8 mouse cellular contexts compared by ENCODE assay signal in the genomic region with DNA sequence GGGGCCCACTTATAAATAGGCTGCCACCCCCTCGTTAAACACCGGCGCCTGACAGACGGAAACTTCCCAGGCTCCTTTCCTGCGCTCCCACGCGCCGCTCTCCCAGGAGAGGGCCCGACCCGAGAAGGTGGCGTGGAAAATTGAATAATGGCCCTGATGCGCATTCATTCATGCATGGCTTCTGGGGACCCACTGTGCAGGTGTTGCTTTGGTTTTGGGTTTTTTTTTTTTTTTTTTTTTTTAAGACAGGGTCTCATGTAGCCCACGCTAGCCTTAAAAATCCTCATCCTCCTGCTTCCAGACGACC. TPM values are rescaled to one million over a fixed set of nuclear protein-coding genes. Genes with fewer than 3 reads are reported as not detected.
A peak's percentile ranks its signal among the peaks of the same experiment; 100 is the strongest.
DNase-seq lines count a peak whose midpoint lies in the region; ATAC-seq lines count a peak whose summit lies in the region.

No protein-coding gene starts in this region.

- H3K27ac ChIP-seq in forebrain, embryonic 10.5 days = peak overlapping the region; percentile 82
- H3K27ac ChIP-seq in limb, embryonic 12.5 days = no peak overlapping the region
- H3K27ac ChIP-seq in neural tube, embryonic 14.5 days (ENCODE audit: low read depth, low read length) = no peak overlapping the region

- WGBS in forebrain, embryonic 10.5 days = under 1% methylated on average over 14 of the region's 14 CpGs
- WGBS in limb, embryonic 12.5 days = under 1% methylated on average over 14 of the region's 14 CpGs
- 0% methylated on average over 14 of the region's 14 CpGs for WGBS in neural tube, embryonic 14.5 days

- peaks cover 39% of the 10 kb centered on the region for H3K4me1 ChIP-seq in forebrain, embryonic 10.5 days
- H3K4me1 ChIP-seq in limb, embryonic 12.5 days (replicated peaks) = peaks cover 28% of the 10 kb centered on the region
- H3K4me1 ChIP-seq in neural tube, embryonic 14.5 days (ENCODE audit: control insufficient read depth, insufficient read depth, low read length) = peaks cover 4% of the 10 kb centered on the region; the same call in 1 of the 2 replicates

- DNase-seq in cerebellum, adult 9-11 months = peak; percentile 47
- no peak for DNase-seq in cerebellum, postnatal 4 days (ENCODE audit: low spot score in 2 of 2)
- peak; percentile 42 for DNase-seq in 3134 (ENCODE audit: extremely low read depth, insufficient read length, low spot score)
- DNase-seq in forebrain, embryonic 10.5 days (ENCODE audit: extremely low spot score, low spot score) = no peak
- DNase-seq in urinary bladder, adult 2 months (ENCODE audit: low spot score) = no peak
- DNase-seq in adrenal gland, adult (ENCODE audit: inconsistent age in 2 of 2, low spot score in 1 of 2) = no peak

- H3K27me3 ChIP-seq in forebrain, embryonic 10.5 days (ENCODE audit: poor library complexity, severe bottlenecking) = peaks cover 46% of the 10 kb centered on the region
- peaks cover 39% of the 10 kb centered on the region for H3K27me3 ChIP-seq in limb, embryonic 12.5 days
- H3K27me3 ChIP-seq in neural tube, embryonic 14.5 days (ENCODE audit: control insufficient read depth, insufficient read depth, low read length) = no peaks in the 10 kb centered on the region

- H3K9me3 ChIP-seq in forebrain, embryonic 10.5 days = no peaks in the 10 kb centered on the region
- H3K9me3 ChIP-seq in limb, embryonic 12.5 days = no peaks in the 10 kb centered on the region
- H3K9me3 ChIP-seq in neural tube, embryonic 14.5 days (ENCODE audit: control insufficient read depth, low read length) = no peaks in the 10 kb centered on the region

- ATAC-seq in limb, embryonic 12.5 days (ENCODE audit: insufficient number of reproducible peaks, insufficient read depth, low FRiP score, low TSS enrichment, low read depth) = no peak
- peak; percentile 22; the same call in 1 of the 2 replicates for ATAC-seq in neural tube, embryonic 14.5 days (ENCODE audit: low read depth)

- H3K4me3 ChIP-seq in forebrain, embryonic 10.5 days = peak overlapping the region; percentile 78
- H3K4me3 ChIP-seq in limb, embryonic 12.5 days (replicated peaks) = peak overlapping the region; percentile 73
- peak overlapping the region; percentile 69 for H3K4me3 ChIP-seq in neural tube, embryonic 14.5 days (ENCODE audit: low read depth, low read length)

- peak overlapping the region; percentile 82 for H3K9ac ChIP-seq in limb, embryonic 12.5 days (replicated peaks)
- peak overlapping the region; percentile 81 for H3K9ac ChIP-seq in neural tube, embryonic 14.5 days (replicated peaks; ENCODE audit: low read depth, low read length)

- no peaks in the 10 kb centered on the region for H3K36me3 ChIP-seq in forebrain, embryonic 10.5 days (replicated peaks)
- no peaks in the 10 kb centered on the region for H3K36me3 ChIP-seq in limb, embryonic 12.5 days
- H3K36me3 ChIP-seq in neural tube, embryonic 14.5 days (ENCODE audit: control insufficient read depth, insufficient read depth, low read length) = no peaks in the 10 kb centered on the region

- peak overlapping the region; percentile 90 for H3K4me2 ChIP-seq in limb, embryonic 12.5 days
- peak overlapping the region; percentile 95 for H3K4me2 ChIP-seq in neural tube, embryonic 14.5 days (ENCODE audit: low read depth, low read length)

RNA-seq across cellular contexts. Expression of gene Hip1r, which starts 0.7 kb away (rescaled TPM):
- 7.7 and 11.1 TPM in 2 replicates for polyA plus RNA-seq in forebrain, embryonic 10.5 days (2016; fragmentation: Nextera tagmentation; extraction: Ambion mirVana)
- polyA plus RNA-seq in limb, embryonic 12.5 days (2016; fragmentation: Nextera tagmentation; extraction: Ambion mirVana) = 7.9 and 9.9 TPM in 2 replicates
- polyA plus RNA-seq in neural tube, embryonic 14.5 days (2014; fragmentation: Nextera tagmentation; extraction: Ambion mirVana) = 19.7 and 21.4 TPM in 2 replicates
- 53.9 and 54.0 TPM in 2 replicates for polyA plus RNA-seq in urinary bladder, adult 2 months (2012; rRNA removed)

RNA-seq across cellular contexts. Expression of gene Ccdc62, which starts 43.7 kb away (rescaled TPM):
- 5.0 and 7.0 TPM in 2 replicates for polyA plus RNA-seq in forebrain, embryonic 10.5 days (2016; fragmentation: Nextera tagmentation; extraction: Ambion mirVana)
- 5.9 and 7.5 TPM in 2 replicates for polyA plus RNA-seq in limb, embryonic 12.5 days (2016; fragmentation: Nextera tagmentation; extraction: Ambion mirVana)
- 5.2 and 5.7 TPM in 2 replicates for polyA plus RNA-seq in neural tube, embryonic 14.5 days (2014; fragmentation: Nextera tagmentation; extraction: Ambion mirVana)
- polyA plus RNA-seq in urinary bladder, adult 2 months (2012; rRNA removed) = 10.9 and 15.4 TPM in 2 replicates

RNA-seq across cellular contexts. Expression of gene Gm43518, which starts 46.9 kb away (rescaled TPM):
- 1.7 TPM in 2 replicates for polyA plus RNA-seq in forebrain, embryonic 10.5 days (2016; fragmentation: Nextera tagmentation; extraction: Ambion mirVana)
- 1.8 and 2.1 TPM in 2 replicates for polyA plus RNA-seq in limb, embryonic 12.5 days (2016; fragmentation: Nextera tagmentation; extraction: Ambion mirVana)
- polyA plus RNA-seq in neural tube, embryonic 14.5 days (2014; fragmentation: Nextera tagmentation; extraction: Ambion mirVana) = 2.7 and 4.0 TPM in 2 replicates
- 2.3 and 2.8 TPM in 2 replicates for polyA plus RNA-seq in urinary bladder, adult 2 months (2012; rRNA removed)

RNA-seq across cellular contexts. Expression of gene Vps37b, which starts 57.9 kb away (rescaled TPM):
- polyA plus RNA-seq in forebrain, embryonic 10.5 days (2016; fragmentation: Nextera tagmentation; extraction: Ambion mirVana) = 50.8 and 51.2 TPM in 2 replicates
- polyA plus RNA-seq in limb, embryonic 12.5 days (2016; fragmentation: Nextera tagmentation; extraction: Ambion mirVana) = 40.7 and 41.6 TPM in 2 replicates
- 47.1 and 58.1 TPM in 2 replicates for polyA plus RNA-seq in neural tube, embryonic 14.5 days (2014; fragmentation: Nextera tagmentation; extraction: Ambion mirVana)
- 34.2 and 38.8 TPM in 2 replicates for polyA plus RNA-seq in urinary bladder, adult 2 months (2012; rRNA removed)

Comparison
In these comparisons a context has a peak if more than half of its experiments do, and no peak if none do; other contexts are left out.
1. DNase-seq: peak in cerebellum, adult 9-11 months (single experiment) and 3134 (single experiment); none in cerebellum, postnatal 4 days (0 of 2), forebrain, embryonic 10.5 days (single experiment), urinary bladder, adult 2 months (single experiment) and adrenal gland, adult (0 of 2).
2. Peak in every context shown above with its lines, with median percentiles within 50 percentile points of each other: H3K4me3 ChIP-seq.